Mouse (Mus musculus) liver, postnatal 0 days (tissue): Measurements from ENCODE around the gene Slfn14.

Source experiments
- CTCF ChIP-seq: sonication (generic); IDR thresholded peaks from 2 replicates; pipeline ENCODE4 v1.5.1; 2016; ENCODE audit warnings: antibody characterized with exemption, low read depth
- EP300 ChIP-seq: IDR thresholded peaks from 2 replicates; pipeline ENCODE4 v1.6.1; 2016; ENCODE audit warnings: antibody characterized with exemption, low read depth, mild to moderate bottlenecking

DNA sequence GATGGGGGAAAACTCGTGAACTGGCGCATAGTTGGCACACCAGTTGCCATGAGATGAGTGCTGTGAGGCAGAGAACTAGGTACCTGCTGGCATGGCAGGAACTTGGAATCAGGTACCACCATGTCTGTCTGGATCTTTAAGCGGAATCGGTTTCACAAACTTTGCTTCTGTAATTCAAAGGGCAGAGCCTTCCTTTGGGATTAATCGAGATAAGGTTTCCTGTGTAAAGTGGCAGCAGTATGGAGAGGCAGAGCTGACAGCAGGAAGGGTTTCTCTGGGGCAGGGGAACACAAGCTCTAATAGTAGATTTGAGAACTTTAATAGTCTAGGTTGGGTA, 5.7 kb upstream of the Slfn14 start:
- TF ChIP-seq CTCF = no peak
- no peak for TF ChIP-seq EP300
